Mouse (Mus musculus) central nervous system, embryonic 14 days (tissue): ENCODE measurements around the gene Dmap1. TPM values are rescaled to one million over a fixed set of nuclear protein-coding genes. Genes with fewer than 3 reads are reported as not detected.

Experiments
- polyA plus RNA-seq: library from polyadenylated mRNA; depleted of rRNA; stranded (reverse); fragments of >200 nt; gene quantifications from 2 replicates; pipeline ENCODE4 v1.2.3, GENCODE M21; 2012; rRNA removed

Dmap1 gene
- polyA plus RNA-seq, result 69.7 and 69.9 TPM in 2 replicates

GRCm38 (mm10) chr4:117681931-117682461 is at the start of gene Dmap1:
Dmap1 (minus strand) TSS chr4:117682273.

GRCm38 (mm10) chr4:117724112-117724511 is 42.0 kb upstream of the Dmap1 start, which contains the start of gene Gm12845:
Gm12845 (plus strand) TSS chr4:117724412.

Other genes with a start within 250 kb of the Dmap1 start
- 161 and 164 TPM in 2 replicates for gene Rnf220, start 185.2 kb downstream of the Dmap1 start, polyA plus RNA-seq
- 172 and 173 TPM in 2 replicates for gene Eri3, start 131.9 kb downstream of the Dmap1 start, polyA plus RNA-seq
- not detected in 2 replicates for gene Gm12845, start 42.1 kb upstream of the Dmap1 start, polyA plus RNA-seq
- 0.02 TPM in 1 of 2 replicates, not detected in the other for gene Klf17, start 83.4 kb upstream of the Dmap1 start, polyA plus RNA-seq
- 18.3 and 27.1 TPM in 2 replicates for gene Slc6a9, start 152.2 kb upstream of the Dmap1 start, polyA plus RNA-seq
- gene Ccdc24, start 190.3 kb upstream of the Dmap1 start, polyA plus RNA-seq, result 17.0 TPM in 2 replicates
- gene B4galt2, start 201.2 kb upstream of the Dmap1 start, polyA plus RNA-seq, result 112 and 125 TPM in 2 replicates
- 460 and 476 TPM in 2 replicates for gene Atp6v0b, start 205.1 kb upstream of the Dmap1 start, polyA plus RNA-seq
- 24.1 and 28.8 TPM in 2 replicates for gene Dph2, start 209.8 kb upstream of the Dmap1 start, polyA plus RNA-seq
- gene Ipo13, start 232.7 kb upstream of the Dmap1 start, polyA plus RNA-seq, result 96.5 and 99.8 TPM in 2 replicates
- gene Artn, start 247.5 kb upstream of the Dmap1 start, polyA plus RNA-seq, result 0.59 and 0.96 TPM in 2 replicates